Mouse (Mus musculus) layer of hippocampus, adult 2 months (tissue): ENCODE data around the gene Npy. TPM values are rescaled to one million over a fixed set of nuclear protein-coding genes. Genes with fewer than 3 reads are reported as not detected.

ENCODE experiments used
- DNase-seq, 2 experiments: peaks; one replicate each; pipeline ENCODE4 v3.0.0; 2022; ENCODE audit warnings: low spot score in 2 of 2
- H3K27ac ChIP-seq: fragments of 200-600 bp; 2 replicates; pipeline ENCODE4 v1.8.1; 2022
- H3K4me3 ChIP-seq: fragments of 200-600 bp; 2 replicates; pipeline ENCODE4 v1.8.1; 2022; ENCODE audit warnings: mild to moderate bottlenecking
- CTCF ChIP-seq: fragments of 200-600 bp; conservative IDR thresholded peaks from 2 replicates; pipeline ENCODE4 v1.8.1; 2022; ENCODE audit warnings: antibody characterized with exemption, mild to moderate bottlenecking, moderate library complexity
- total RNA-seq, 2 experiments: library from RNA; stranded (reverse); gene quantifications; 2 replicates each; pipeline ENCODE4 v1.2.3; 2021

Npy gene
- total RNA-seq, 2 experiments from 2014 or later = 140 to 160 TPM

GRCm38 (mm10) chr6:49822871-49823230, 341 bp downstream of the Npy start:
- peak overlapping the region; percentile 53 for H3K4me3 ChIP-seq
- H3K27ac ChIP-seq = no peak overlapping the region
- no peak for DNase-seq
- no peak for TF ChIP-seq CTCF

- no peak for TF ChIP-seq CTCF
- Histone ChIP-seq H3K4me3 (no peak overlapping the region), H3K27ac (no peak overlapping the region)
- no peak for DNase-seq
Measured at GRCm38 (mm10) chr6:49823371-49823770, 861 bp downstream of the Npy start.

DNA sequence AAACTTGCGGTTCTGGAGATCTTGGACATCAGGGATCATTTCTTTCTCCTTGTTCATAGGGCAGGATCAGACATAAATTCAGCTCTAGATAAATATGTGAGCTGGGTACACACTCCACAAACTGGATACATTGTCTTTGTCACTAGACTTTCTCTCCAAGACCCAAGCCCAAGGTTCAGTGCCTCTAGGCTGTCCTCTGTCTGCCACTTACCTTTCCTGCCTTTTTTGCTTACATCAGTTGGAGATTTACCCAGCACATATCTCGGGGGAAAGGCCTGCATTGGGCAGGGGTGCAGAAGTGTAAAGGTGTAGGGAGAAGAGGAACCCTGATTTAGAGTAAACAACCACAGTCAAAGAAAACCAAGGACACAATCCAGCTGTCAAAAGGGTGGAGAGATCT, 1.3 kb downstream of the Npy start:
- no peak for TF ChIP-seq CTCF
- Histone ChIP-seq H3K4me3 (no peak overlapping the region), H3K27ac (no peak overlapping the region)
- no peak for DNase-seq

DNA sequence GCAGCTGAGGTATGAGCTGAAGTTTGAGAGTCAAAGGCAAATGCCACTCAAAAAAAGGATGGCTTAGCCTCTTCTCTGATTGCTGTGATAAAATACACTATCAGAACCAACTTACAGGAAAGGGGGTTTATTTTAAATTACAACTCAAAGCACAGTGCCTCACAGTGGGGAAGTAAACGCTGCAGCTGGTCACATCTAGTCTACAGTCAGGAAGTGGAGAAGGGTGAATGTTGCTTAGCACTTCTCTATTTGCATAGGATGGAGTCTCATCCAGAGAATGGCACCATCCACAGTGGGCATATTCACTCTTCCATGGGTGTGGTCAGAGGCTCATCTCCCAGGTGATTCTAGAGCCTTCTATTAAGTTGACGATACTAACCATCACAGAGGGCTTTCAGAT, 9.1 kb downstream of the Npy start:
- DNase-seq = no peak
- TF ChIP-seq CTCF = no peak
- no peak overlapping the region for H3K27ac ChIP-seq
- no peak overlapping the region for H3K4me3 ChIP-seq

DNA sequence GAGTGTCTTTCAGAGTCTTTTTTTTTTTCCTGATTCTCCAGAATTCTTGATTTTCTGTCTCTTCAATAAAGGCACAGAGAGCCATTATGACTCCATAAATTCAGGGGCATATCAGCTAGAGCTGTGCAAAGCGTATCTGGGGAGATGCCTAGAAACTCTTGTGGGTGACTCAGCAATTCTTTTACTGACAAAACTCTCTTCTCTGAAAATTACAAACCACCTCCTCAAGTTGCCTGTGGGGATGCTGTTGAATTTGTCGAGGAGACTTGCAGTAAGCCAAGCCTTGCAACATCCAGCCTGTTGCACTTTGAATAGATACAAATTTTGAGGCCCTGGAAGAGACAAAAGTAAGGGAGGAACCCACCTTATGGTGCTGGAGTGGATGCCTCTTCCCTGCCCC, 34.3 kb downstream of the Npy start:
- TF ChIP-seq CTCF = no peak
- no peak overlapping the region for H3K4me3 ChIP-seq
- no peak for DNase-seq
- no peak overlapping the region for H3K27ac ChIP-seq

- TF ChIP-seq CTCF = no peak
Measured at GRCm38 (mm10) chr6:49867571-49867970, 45.1 kb downstream of the Npy start.

DNA sequence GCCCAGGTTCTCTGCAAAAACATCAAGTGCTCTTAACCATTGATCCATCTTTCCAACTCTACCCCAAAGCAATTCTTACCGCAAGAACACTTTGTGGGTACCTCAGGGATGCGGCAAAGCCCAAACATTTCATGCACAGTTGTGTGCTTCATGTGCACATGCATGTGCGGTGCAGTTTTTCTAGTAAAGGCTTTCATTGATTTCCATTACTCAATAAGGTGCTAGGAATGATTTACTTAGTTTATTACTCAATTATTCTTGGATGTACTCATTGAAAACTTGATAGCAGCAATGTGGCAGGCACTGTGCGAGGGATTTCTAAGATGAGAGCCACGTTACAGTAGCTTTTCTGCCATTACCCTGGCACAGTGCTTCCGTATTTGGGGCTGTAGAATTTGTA, 48.6 kb downstream of the Npy start:
- H3K27ac ChIP-seq = no peak overlapping the region
- no peak overlapping the region for H3K4me3 ChIP-seq
- no peak for TF ChIP-seq CTCF
- DNase-seq = no peak

More at GRCm38 (mm10) chr6:49867571-49867970, 45.1 kb downstream of the Npy start:
- no peak overlapping the region for H3K4me3 ChIP-seq
- DNase-seq = no peak
- H3K27ac ChIP-seq = no peak overlapping the region

- DNase-seq = no peak
- Histone ChIP-seq H3K27ac (no peak overlapping the region), H3K4me3 (no peak overlapping the region)
- TF ChIP-seq CTCF = no peak
Measured at GRCm38 (mm10) chr6:49873556-49873955, 51.0 kb downstream of the Npy start.

DNA sequence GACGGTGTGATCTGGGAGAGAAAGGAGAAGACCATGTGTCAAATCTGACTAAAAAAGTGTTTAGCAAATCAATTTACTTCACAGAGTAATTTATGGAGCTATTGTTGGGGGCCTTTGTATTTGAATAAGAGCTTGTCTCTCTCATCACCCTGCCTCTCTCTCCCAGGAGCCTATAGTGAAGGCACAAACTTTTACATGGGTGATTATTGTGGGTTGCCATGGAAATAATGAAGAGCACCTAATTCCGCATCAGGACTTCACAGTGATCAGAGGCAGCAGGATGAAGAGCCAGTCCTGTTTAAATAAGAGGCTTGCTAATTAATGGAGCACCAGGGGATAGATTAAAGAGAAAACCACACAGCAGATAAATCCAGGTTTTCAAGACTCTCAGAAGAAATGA, 52.6 kb downstream of the Npy start:
- Histone ChIP-seq H3K4me3 (no peak overlapping the region), H3K27ac (no peak overlapping the region)
- TF ChIP-seq CTCF = no peak
- no peak for DNase-seq

- Histone ChIP-seq H3K4me3 (no peak overlapping the region), H3K27ac (no peak overlapping the region)
- DNase-seq = no peak
- TF ChIP-seq CTCF = no peak
Measured at GRCm38 (mm10) chr6:49875791-49876190, 53.3 kb downstream of the Npy start.
